Mouse (Mus musculus) liver, embryonic 16.5 days (tissue): Measurements from ENCODE around the gene Gse1. TPM values are rescaled to one million over a fixed set of nuclear protein-coding genes. Genes with fewer than 3 reads are reported as not detected.

Source experiments
- ATAC-seq: fragments of 200-750 bp; cut with Nextera tagmentation; 2 replicates; pipeline ENCODE4 v1.8.0; 2017; ENCODE audit warnings: low read depth, mild to moderate bottlenecking, moderate number of reproducible peaks, moderate library complexity
- H3K27ac ChIP-seq: fragments of 300-500 bp; sonication (generic); 2 replicates; pipeline ENCODE4 v1.5.1; 2014; ENCODE audit warnings: mild to moderate bottlenecking, low read length
- H3K27me3 ChIP-seq: fragments of 300-500 bp; sonication (generic); 2 replicates; pipeline ENCODE4 v1.6.1; 2014; ENCODE audit warnings: low read depth, low read length, mixed read lengths; ENCODE audit not compliant: control insufficient read depth, insufficient read depth
- H3K36me3 ChIP-seq: fragments of 300-500 bp; sonication (generic); 2 replicates; pipeline ENCODE4 v1.6.1; 2014; ENCODE audit warnings: mild to moderate bottlenecking; ENCODE audit not compliant: control insufficient read depth, insufficient read depth
- H3K4me1 ChIP-seq: fragments of 300-500 bp; sonication (generic); 2 replicates; pipeline ENCODE4 v1.6.1; 2014; ENCODE audit warnings: low read depth, low read length, mixed read lengths; ENCODE audit not compliant: control insufficient read depth
- H3K4me2 ChIP-seq: fragments of 300-500 bp; sonication (generic); 2 replicates; pipeline ENCODE4 v1.6.1; 2014; ENCODE audit warnings: low read depth, low read length, mixed read lengths
- H3K4me3 ChIP-seq: fragments of 300-500 bp; sonication (generic); 2 replicates; pipeline ENCODE4 v1.5.1; 2014; ENCODE audit warnings: low read depth, mild to moderate bottlenecking, low read length
- H3K9ac ChIP-seq: fragments of 300-500 bp; sonication (generic); 2 replicates; pipeline ENCODE4 v1.6.1; 2014; ENCODE audit warnings: low read depth, low read length
- H3K9me3 ChIP-seq: fragments of 300-500 bp; sonication (generic); replicated peaks from 2 replicates; pipeline ENCODE4 v1.6.1; 2016; ENCODE audit warnings: low read length; ENCODE audit not compliant: control insufficient read depth
- WGBS: fragments of 180-500 bp; shearing (Covaris S2); extraction: QIAGEN DNeasy Blood & Tissue Kit; methylation state at CpG from one replicate; pipeline ENCODE4 v1.1.7; 2014; ENCODE audit not compliant: insufficient replicate concordance; 5-methylcytosine and 5-hydroxymethylcytosine counted together
- polyA plus RNA-seq: library from polyadenylated mRNA; unstranded; fragments of >200 nt; fragmentation: Nextera tagmentation; extraction: Ambion mirVana; gene quantifications from 2 replicates; pipeline ENCODE4 v1.2.1, GENCODE M21; 2015

The Gse1 gene
- polyA plus RNA-seq, 1 experiment from 2014 or later, result 9.5 TPM

GRCm38 (mm10) chr8:120293421-120294357, 65.4 kb downstream of the Gse1 start:
- peak; percentile 87 for ATAC-seq
- no peaks in the 10 kb centered on the region for H3K9me3 ChIP-seq
- H3K27ac ChIP-seq, result peak overlapping the region; percentile 93
- WGBS, result 11% methylated on average over 18 of the region's 18 CpGs
- peak overlapping the region; percentile 74 for H3K9ac ChIP-seq
- peak overlapping the region; percentile 67 for H3K4me2 ChIP-seq
- H3K27me3 ChIP-seq, result no peaks in the 10 kb centered on the region
- peaks cover 71% of the 10 kb centered on the region for H3K4me1 ChIP-seq
- no peaks in the 10 kb centered on the region for H3K36me3 ChIP-seq
- peak overlapping the region; percentile 69 for H3K4me3 ChIP-seq

- Histone ChIP-seq H3K9me3 (no peaks in the 10 kb centered on the region), H3K27ac (peak overlapping the region; percentile 93), H3K4me3 (peak overlapping the region; percentile 33), H3K4me2 (peak overlapping the region; percentile 67), H3K36me3 (no peaks in the 10 kb centered on the region), H3K27me3 (no peaks in the 10 kb centered on the region), H3K4me1 (peaks cover 57% of the 10 kb centered on the region), H3K9ac (peak overlapping the region; percentile 74)
- 22% methylated on average over 17 of the region's 17 CpGs for WGBS
- ATAC-seq, result peak; percentile 48
Observed at GRCm38 (mm10) chr8:120294982-120295870, 67.0 kb downstream of the Gse1 start.

- no peak overlapping the region for H3K4me2 ChIP-seq
- H3K9me3 ChIP-seq, result no peaks in the 10 kb centered on the region
- 82% methylated on average over 5 of the region's 5 CpGs for whole genome bisulfite sequencing
- H3K9ac ChIP-seq, result no peak overlapping the region
- ATAC-seq, result no peak
- H3K27ac ChIP-seq, result no peak overlapping the region
- no peaks in the 10 kb centered on the region for H3K36me3 ChIP-seq
- no peaks in the 10 kb centered on the region for H3K27me3 ChIP-seq
- peaks cover 50% of the 10 kb centered on the region for H3K4me1 ChIP-seq
- H3K4me3 ChIP-seq, result no peak overlapping the region
Observed at GRCm38 (mm10) chr8:120297000-120297399, 68.7 kb downstream of the Gse1 start.

- Histone ChIP-seq H3K9ac (no peak overlapping the region), H3K36me3 (no peaks in the 10 kb centered on the region), H3K27ac (no peak overlapping the region), H3K4me3 (no peak overlapping the region), H3K27me3 (no peaks in the 10 kb centered on the region), H3K4me2 (no peak overlapping the region), H3K4me1 (peaks cover 36% of the 10 kb centered on the region), H3K9me3 (no peaks in the 10 kb centered on the region)
- ATAC-seq, result no peak
- 79% methylated on average over 22 of the region's 22 CpGs for WGBS
Observed at GRCm38 (mm10) chr8:120298601-120299532, 70.6 kb downstream of the Gse1 start.

GRCm38 (mm10) chr8:120300601-120301141, 72.4 kb downstream of the Gse1 start:
- H3K4me2 ChIP-seq, result peak overlapping the region; percentile 34
- peaks cover 18% of the 10 kb centered on the region for H3K4me1 ChIP-seq
- ATAC-seq, result peak; percentile 63
- H3K9ac ChIP-seq, result peak overlapping the region; percentile 54
- 11% methylated on average over 13 of the region's 13 CpGs for WGBS
- H3K36me3 ChIP-seq, result no peaks in the 10 kb centered on the region
- no peaks in the 10 kb centered on the region for H3K9me3 ChIP-seq
- H3K27me3 ChIP-seq, result no peaks in the 10 kb centered on the region
- peak overlapping the region; percentile 7; the same call in 1 of the 2 replicates for H3K4me3 ChIP-seq
- 0 out of 2 replicates have a peak overlapping the region, but pooled peaks have one; percentile 29 for H3K27ac ChIP-seq

- Histone ChIP-seq H3K9ac (no peak overlapping the region), H3K4me3 (no peak overlapping the region), H3K4me1 (peaks cover 7% of the 10 kb centered on the region), H3K27ac (no peak overlapping the region), H3K4me2 (no peak overlapping the region), H3K9me3 (no peaks in the 10 kb centered on the region), H3K36me3 (no peaks in the 10 kb centered on the region), H3K27me3 (peaks cover 12% of the 10 kb centered on the region)
- WGBS, result 60% methylated on average over 11 of the region's 11 CpGs
- ATAC-seq, result no peak
Observed at GRCm38 (mm10) chr8:120302941-120303675, 74.9 kb downstream of the Gse1 start.

- ATAC-seq, result no peak
- Histone ChIP-seq H3K27me3 (peaks cover 14% of the 10 kb centered on the region), H3K4me1 (peaks cover 7% of the 10 kb centered on the region), H3K4me2 (no peak overlapping the region), H3K4me3 (no peak overlapping the region), H3K36me3 (no peaks in the 10 kb centered on the region), H3K27ac (no peak overlapping the region), H3K9ac (no peak overlapping the region), H3K9me3 (no peaks in the 10 kb centered on the region)
- WGBS, result 73% methylated on average over 9 of the region's 9 CpGs
Observed at GRCm38 (mm10) chr8:120304097-120304496, 75.8 kb downstream of the Gse1 start.
